Mouse (Mus musculus) adrenal gland, postnatal 4 days (tissue): Measurements from ENCODE around the gene Os9. TPM values are rescaled to one million over a fixed set of nuclear protein-coding genes. Genes with fewer than 3 reads are reported as not detected.
"Not testable (repeated sequence)": the region's sequence is repeated elsewhere in the genome, so short reads cannot be mapped to it uniquely, and the experiment has no call there.

Source experiments
- DNase-seq, 2 experiments: peaks; one replicate each; pipeline ENCODE4 v3.0.0; 2021 to 2022; ENCODE audit warnings: low spot score in 2 of 2, mixed read lengths in 2 of 2
- total RNA-seq, 2 experiments: library from RNA; stranded (reverse); gene quantifications; 2 replicates each; pipeline ENCODE4 v1.2.3; 2021

Gene Os9
- total RNA-seq, 2 experiments from 2014 or later: 109 to 112 TPM

GRCm38 (mm10) chr10:127150471-127150872, 29.5 kb upstream of the Os9 start:
- DNase-seq: no peak

- no peak for DNase-seq
Measured at GRCm38 (mm10) chr10:127147135-127147534, 26.2 kb upstream of the Os9 start.

- DNase-seq: no peak
Measured at GRCm38 (mm10) chr10:127145303-127145702, 24.4 kb upstream of the Os9 start.

GRCm38 (mm10) chr10:127144536-127144935, 23.6 kb upstream of the Os9 start:
- DNase-seq: no peak

GRCm38 (mm10) chr10:127143228-127143627, 22.3 kb upstream of the Os9 start:
- no peak for DNase-seq

- DNase-seq: no peak
Measured at GRCm38 (mm10) chr10:127141500-127141899, 20.6 kb upstream of the Os9 start.

- DNase-seq: no peak
Measured at GRCm38 (mm10) chr10:127140971-127141370, 20.0 kb upstream of the Os9 start.

DNA sequence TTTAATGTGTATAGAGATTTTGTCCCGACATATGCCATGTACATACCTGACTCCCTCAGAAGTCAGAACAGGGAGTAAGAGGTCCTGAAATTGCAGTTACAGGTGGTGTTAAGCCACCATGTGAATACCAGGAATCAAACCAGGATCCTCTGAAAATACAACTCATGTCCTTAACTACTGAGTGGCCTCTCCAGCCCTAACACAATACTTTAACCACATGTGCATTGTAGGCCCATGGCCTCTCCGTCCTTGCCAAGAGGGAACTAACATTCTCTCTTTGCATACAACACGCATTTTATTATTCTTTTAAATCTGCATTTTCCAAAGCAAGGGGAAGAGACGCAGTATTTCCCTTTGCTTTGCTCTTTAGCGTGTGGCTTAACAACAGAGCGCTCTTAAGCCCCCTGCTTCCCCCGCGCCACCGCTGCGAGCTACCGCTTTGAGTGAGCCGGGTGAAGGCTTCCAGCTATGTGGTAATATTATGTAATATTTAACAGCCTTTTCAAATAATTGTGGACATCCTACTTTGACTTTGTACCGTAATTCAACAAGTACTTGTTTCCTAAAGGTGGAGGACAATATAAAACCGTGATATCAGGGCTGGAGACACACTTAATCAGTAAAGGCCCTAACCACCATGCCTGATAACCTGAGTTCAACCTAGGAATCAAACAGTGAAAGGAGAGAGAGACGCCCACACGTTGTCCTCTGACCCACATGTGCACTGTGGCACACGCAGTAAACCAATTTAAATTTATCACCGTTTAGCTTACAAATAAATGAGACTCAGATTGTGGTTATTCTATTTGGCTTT, 17.6 kb upstream of the Os9 start:
- DNase-seq: no peak

DNA sequence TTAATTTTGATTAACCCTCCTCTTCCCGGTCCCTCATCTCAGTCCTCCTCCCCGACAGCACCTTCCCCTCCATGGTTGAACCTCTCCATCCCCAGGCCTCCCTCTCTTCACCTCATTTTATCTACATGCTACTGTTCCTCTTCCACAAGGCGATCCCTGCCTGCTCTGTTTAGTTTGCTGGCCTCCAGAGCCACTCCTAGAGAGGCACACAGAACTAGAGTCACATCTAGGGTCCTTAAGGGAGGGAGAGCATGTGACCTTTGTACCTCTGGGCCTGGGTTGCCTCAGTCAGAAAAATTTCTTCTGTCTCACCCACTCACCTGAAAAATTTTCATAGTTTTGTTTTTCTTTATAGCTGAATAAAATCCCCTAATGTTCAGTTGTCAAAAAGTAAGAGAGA, 17.0 kb upstream of the Os9 start:
- no peak for DNase-seq

GRCm38 (mm10) chr10:127136510-127136909, 15.6 kb upstream of the Os9 start:
- no peak for DNase-seq

- no peak for DNase-seq
Measured at GRCm38 (mm10) chr10:127135118-127135836, 14.3 kb upstream of the Os9 start.

DNA sequence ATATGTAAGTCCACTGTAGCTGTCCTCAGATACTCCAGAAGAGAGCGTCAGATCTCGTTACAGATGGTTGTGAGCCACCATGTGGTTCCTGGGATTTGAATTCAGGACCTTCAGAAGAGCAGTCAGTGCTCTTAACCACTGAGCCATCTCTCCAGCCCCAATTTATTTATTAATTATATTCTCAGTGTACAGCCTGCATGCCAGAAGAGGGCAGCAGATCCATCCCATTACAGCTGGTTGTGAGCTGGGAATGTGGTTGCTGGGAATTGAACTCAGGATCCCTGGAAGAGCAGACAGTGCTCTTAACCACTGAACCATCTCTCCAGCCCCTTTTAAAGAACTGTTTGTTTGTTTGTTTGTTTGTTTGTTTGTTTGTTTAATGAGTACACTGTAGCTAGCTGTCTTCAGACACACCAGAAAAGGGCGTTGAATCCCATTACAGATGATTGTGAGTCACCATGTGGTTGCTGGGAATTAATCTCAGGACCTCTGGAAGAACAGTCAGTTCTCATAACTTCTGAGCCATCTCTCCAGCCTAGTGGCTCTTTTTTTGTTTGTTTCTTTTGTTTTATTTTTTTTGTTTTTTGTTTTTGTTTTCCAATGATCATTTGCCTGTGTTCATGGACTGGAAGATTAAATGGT, 13.6 kb upstream of the Os9 start:
- not testable (repeated sequence) for DNase-seq

DNA sequence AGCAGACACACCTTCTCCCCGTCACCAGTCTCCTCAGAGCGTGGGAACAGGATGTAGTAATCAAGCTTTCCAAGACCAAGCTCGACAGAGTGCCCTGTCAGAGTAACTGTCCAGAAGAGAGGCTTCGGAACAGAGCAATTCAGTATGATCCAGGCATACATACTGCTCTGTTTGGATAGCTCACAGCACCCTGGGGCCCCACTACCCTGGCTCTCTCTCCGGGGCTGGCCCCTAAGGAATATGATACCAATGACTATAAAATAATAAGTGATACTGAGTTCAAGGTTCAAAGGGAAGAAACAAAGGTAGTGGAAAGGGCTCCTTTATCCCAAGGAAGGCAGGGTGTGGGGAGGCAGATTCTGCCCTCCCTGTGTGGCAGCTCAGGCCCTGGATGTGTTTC, 11.5 kb upstream of the Os9 start:
- DNase-seq: no peak

DNA sequence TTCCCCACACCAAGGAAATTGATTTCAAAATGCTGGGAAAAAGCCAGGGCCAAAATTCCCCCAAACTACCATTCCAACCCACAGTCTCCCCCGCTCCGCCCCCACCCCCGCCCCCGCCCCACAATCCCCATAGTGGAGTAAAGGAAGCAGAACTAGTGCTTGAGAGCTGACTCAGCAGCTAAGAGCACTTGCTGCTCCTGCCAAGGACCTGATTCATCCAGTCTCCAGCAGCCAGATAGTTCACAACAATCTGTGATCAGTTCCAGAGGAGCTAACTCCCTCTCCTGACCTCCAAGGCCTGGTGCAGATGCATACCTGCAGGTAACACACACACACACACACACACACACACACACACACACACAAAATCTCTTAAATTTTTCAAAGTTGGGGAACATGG, 8.5 kb upstream of the Os9 start:
- no peak for DNase-seq

DNA sequence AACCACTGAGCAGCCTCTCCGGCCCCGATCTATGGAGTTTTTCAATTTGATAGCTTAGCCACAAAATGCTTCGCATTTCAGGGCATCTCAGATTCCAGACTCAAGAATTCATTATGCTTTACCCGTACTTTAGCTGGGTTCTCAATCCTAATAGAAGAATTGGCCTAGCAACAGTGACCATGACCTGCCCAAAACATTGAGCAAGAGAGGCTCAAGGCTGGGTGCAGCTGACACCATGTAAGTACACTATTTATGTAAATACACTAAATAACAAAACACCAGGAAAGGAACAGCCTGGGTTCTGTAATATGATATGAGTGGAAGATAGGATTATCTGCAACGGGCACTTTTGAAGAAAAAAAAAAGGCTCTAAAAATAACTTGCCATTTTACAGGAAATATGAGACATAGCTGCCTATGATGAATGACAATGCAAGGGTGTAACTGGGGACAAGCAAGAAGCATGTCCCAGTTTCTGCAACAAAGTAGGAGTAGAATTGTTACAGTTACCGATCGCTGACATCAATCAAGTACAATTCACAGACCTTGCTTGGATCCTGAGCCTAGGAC, 6.9 kb upstream of the Os9 start:
- DNase-seq: no peak

DNA sequence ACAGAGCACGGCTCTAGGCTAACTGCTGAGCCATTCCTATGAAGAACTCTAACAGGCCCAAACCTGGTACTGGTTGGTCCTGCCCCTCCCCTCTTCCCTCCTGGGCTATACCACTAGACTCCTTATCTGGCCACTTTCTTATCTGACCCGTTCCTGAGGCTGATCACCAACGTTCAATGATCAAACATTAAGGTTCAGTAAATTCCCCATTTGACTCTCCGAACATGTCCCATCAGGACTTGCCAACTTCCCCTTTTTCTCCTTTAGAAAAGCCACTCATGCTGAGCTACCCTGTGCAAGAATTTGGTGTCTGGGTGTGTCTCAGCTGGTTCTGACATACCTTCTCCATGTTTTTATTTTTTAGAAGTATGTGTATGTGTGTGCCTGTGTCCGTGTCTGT, 5.6 kb upstream of the Os9 start:
- no peak for DNase-seq

DNA sequence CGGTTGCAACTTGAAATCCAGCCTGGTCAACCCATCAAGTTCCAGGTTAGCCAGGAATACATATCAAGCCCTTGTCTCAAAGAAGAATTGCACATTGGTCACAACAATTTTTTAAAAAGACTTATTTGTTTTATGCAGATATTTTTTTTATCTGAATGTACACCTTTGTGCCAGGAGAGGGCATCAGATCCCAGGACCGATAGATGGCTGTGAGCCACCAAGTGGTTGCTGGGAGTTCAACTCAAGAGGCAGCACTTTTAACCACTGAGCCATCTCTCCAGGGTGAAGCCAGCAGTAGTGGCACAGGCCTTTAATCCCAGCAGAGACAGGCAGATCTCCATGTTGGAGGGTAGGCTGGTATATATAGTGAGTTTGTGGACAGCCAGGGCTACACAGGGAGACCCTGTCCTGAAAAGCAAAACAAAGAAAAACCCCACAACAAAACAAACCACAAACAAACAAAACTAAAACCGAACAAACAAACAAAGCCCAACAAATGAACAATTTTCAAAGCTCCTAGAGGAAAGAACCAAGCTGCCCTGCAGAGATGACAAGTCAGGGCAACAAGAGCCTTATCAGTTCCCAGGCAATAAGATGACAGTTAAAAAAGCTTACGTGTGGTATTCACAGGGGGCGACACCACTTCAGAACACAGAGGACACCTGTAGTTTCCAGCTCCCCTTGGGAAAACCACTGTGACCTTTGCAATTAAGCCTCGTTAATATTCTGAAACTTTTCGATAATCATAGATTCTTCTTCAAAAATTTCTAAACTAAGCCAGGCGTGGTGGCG, 4.5 kb upstream of the Os9 start:
- DNase-seq: no peak

DNA sequence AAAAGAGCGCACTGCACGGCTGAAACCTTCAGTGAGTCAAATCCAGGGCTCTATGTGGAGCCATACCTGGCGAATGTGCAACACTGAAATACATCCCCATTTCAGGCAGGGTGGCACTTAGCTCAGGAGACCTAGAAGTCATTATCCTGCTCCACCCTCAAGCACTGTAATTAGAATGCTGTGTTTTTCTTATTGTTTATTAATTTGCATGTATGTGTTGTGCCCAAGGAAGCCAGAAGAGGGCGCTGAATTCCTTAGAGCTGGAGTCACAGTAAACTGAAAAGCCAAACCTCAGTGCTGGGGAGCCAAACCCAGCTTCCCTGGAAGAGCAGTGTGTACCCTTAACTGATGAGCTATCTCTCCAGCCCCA, 2.5 kb upstream of the Os9 start:
- peak in 1 of 2 experiments; percentile 37 for DNase-seq

GRCm38 (mm10) chr10:127122784-127123435, 2.0 kb upstream of the Os9 start:
- no peak for DNase-seq

GRCm38 (mm10) chr10:127122018-127122417, 1.1 kb upstream of the Os9 start:
- DNase-seq: no peak
